Mouse (Mus musculus) stomach, postnatal 0 days (tissue): ENCODE results near the gene Rsu1. TPM values are rescaled to one million over a fixed set of nuclear protein-coding genes. Genes with fewer than 3 reads are reported as not detected.

Source experiments
- ATAC-seq: fragments of 200-750 bp; cut with Nextera tagmentation; 2 replicates; pipeline ENCODE4 v1.8.0; 2017; ENCODE audit not compliant: low FRiP score, low TSS enrichment
- DNase-seq: peaks from one replicate; pipeline ENCODE4 v3.0.0-alpha.2; 2016; ENCODE audit warnings: low spot score
- H3K27ac ChIP-seq: fragments of 300-500 bp; sonication (generic); replicated peaks from 2 replicates; pipeline ENCODE4 v1.5.1; 2014; ENCODE audit warnings: mild to moderate bottlenecking, control low read depth
- H3K27me3 ChIP-seq: fragments of 300-500 bp; sonication (generic); 2 replicates; pipeline ENCODE4 v1.6.1; 2014; ENCODE audit warnings: low read length; ENCODE audit not compliant: control insufficient read depth, insufficient read depth
- H3K36me3 ChIP-seq: fragments of 300-500 bp; sonication (generic); 2 replicates; pipeline ENCODE4 v1.6.1; 2014; ENCODE audit warnings: low read length, mixed read lengths; ENCODE audit not compliant: control insufficient read depth, insufficient read depth
- H3K4me1 ChIP-seq: fragments of 300-500 bp; sonication (generic); replicated peaks from 2 replicates; pipeline ENCODE4 v1.6.1; 2014; ENCODE audit warnings: antibody characterized with exemption; ENCODE audit not compliant: control insufficient read depth, insufficient read depth
- H3K4me2 ChIP-seq: fragments of 300-500 bp; sonication (generic); replicated peaks from 2 replicates; pipeline ENCODE4 v1.6.1; 2014; ENCODE audit warnings: low read depth, mild to moderate bottlenecking, control low read depth, moderate library complexity
- H3K4me3 ChIP-seq: fragments of 300-500 bp; sonication (generic); 2 replicates; pipeline ENCODE4 v1.5.1; 2014; ENCODE audit warnings: low read depth, low read length, control low read depth
- H3K9ac ChIP-seq: fragments of 300-500 bp; sonication (generic); 2 replicates; pipeline ENCODE4 v1.6.1; 2014; ENCODE audit warnings: mild to moderate bottlenecking, low read length, control low read depth, mixed read lengths
- H3K9me3 ChIP-seq: fragments of 300-500 bp; sonication (generic); 2 replicates; pipeline ENCODE4 v1.6.1; 2016; ENCODE audit warnings: low read length; ENCODE audit not compliant: control insufficient read depth
- CTCF ChIP-seq: IDR thresholded peaks from 2 replicates; pipeline ENCODE4 v1.5.1; 2016; ENCODE audit warnings: antibody characterized with exemption, low read depth, mild to moderate bottlenecking, moderate library complexity
- EP300 ChIP-seq: optimal IDR thresholded peaks from 2 replicates; pipeline ENCODE3; 2016; ENCODE audit warnings: antibody characterized with exemption
- WGBS: fragments of 180-500 bp; shearing (Covaris S2); extraction: QIAGEN DNeasy Blood & Tissue Kit; methylation state at CpG from one replicate; pipeline ENCODE4 v1.1.7; 2014; 5-methylcytosine and 5-hydroxymethylcytosine counted together
- polyA plus RNA-seq: library from polyadenylated mRNA; unstranded; fragments of >200 nt; fragmentation: Nextera tagmentation; extraction: Ambion mirVana; gene quantifications from 2 replicates; pipeline ENCODE4 v1.2.1, GENCODE M21; 2015

Gene Rsu1
- polyA plus RNA-seq, 1 experiment from 2014 or later, result 125 TPM

DNA sequence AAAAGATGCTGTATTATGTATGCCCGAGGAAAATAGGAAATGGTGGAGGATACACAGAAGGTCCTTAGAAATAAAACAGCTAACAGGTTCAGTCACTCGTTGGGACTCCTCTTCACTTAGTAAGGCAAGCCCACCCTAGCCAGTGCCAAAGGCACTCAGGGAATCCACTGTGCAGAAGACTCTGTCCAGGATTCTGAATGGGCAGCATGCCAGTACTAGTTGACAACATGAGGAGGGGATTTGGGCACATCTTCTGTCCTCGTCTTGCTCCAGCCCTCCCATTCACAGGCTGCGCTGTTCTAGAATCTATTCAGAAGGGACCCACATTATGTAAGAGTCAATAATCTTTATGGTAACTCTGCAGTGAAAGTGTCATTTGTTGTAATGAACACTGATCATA lies 181.4 kb downstream of the Rsu1 start:
- WGBS, result 75% methylated on average over 4 of the region's 4 CpGs

DNA sequence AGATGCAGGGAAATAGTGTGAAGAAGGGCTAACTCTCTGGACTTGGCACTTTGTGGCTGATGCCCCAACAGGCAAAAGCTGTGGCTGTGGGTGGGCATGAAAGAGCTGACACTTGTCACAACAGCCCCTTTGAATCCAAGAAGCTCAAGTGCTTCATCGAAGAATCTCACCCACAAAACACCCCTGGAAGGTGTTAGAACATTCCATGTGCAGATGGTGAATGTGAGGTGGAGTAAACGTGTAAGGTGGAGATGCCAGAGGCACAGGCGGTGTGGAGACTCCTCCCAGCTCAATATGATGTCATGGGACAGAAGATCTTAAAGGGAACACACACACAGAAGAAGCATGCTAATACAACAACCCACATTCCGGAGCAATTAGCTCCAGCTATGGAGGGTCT lies 182.9 kb downstream of the Rsu1 start:
- Histone ChIP-seq H3K27me3 (no peaks in the 10 kb centered on the region), H3K9ac (no peak overlapping the region), H3K36me3 (no peaks in the 10 kb centered on the region), H3K27ac (no peak overlapping the region), H3K9me3 (no peaks in the 10 kb centered on the region), H3K4me2 (no peak overlapping the region), H3K4me3 (no peak overlapping the region), H3K4me1 (no peaks in the 10 kb centered on the region)
- DNase-seq (no peak), ATAC-seq (no peak)
- WGBS, result 65% methylated on average over 4 of the region's 4 CpGs
- no peak for TF ChIP-seq EP300
- no peak for TF ChIP-seq CTCF

More for the DNA sequence above, 181.4 kb downstream of the Rsu1 start:
- Histone ChIP-seq H3K27me3 (no peaks in the 10 kb centered on the region), H3K36me3 (no peaks in the 10 kb centered on the region), H3K9ac (no peak overlapping the region), H3K4me3 (no peak overlapping the region), H3K4me1 (no peaks in the 10 kb centered on the region), H3K27ac (no peak overlapping the region), H3K4me2 (no peak overlapping the region), H3K9me3 (no peaks in the 10 kb centered on the region)
- DNase-seq (no peak), ATAC-seq (no peak)
- no peak for TF ChIP-seq CTCF
- TF ChIP-seq EP300, result no peak

DNA sequence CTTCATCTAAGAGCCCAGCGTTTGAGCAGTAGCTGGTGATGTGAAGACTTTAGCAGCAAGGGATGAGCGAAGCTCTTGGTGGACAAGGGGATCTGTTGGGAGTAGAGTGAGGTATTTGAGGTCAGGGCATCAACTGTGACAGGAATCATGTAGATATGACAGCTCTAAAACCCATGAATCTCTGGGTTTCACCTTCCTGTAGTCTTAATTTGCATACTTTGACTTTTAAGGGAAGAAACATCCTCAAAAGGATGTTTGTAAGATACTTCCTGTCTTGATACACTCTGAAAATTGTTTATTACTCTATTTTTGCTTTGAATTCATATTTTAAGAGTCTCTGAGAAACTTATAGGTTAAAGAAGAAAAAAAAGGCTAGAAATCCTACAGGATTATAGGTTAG lies 183.4 kb downstream of the Rsu1 start:
- ATAC-seq (no peak), DNase-seq (no peak)
- no peaks in the 10 kb centered on the region for H3K4me1 ChIP-seq
- no peak overlapping the region for H3K4me3 ChIP-seq
- no peak overlapping the region for H3K4me2 ChIP-seq
- TF ChIP-seq EP300 (no peak), CTCF (no peak)
- H3K9ac ChIP-seq, result no peak overlapping the region
- no peaks in the 10 kb centered on the region for H3K27me3 ChIP-seq
- no peak overlapping the region for H3K27ac ChIP-seq
- H3K36me3 ChIP-seq, result no peaks in the 10 kb centered on the region
- WGBS, result 97% methylated on average over 2 of the region's 2 CpGs
- H3K9me3 ChIP-seq, result no peaks in the 10 kb centered on the region

DNA sequence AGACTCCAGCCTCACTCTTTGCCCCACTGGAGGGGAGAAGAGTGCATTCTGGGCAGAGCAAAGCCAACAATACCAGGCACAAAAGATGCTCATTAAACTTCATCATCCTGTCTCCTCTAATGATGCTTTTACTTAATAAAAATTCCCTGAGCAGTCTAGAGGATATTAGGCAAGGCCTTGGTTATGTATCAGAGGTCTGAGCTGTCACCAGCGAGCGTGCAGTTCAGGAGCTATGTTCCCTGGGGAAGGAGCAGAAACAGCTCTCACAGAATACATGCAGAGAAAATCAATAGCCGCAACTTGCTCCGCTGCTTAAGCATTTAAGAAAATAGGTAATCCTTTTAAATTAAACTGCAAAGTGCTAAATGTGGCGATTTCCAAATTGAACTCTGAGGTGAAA lies 187.0 kb downstream of the Rsu1 start:
- TF ChIP-seq CTCF (no peak), EP300 (no peak)
- ATAC-seq (no peak), DNase-seq (no peak)
- WGBS, result 78% methylated on average over 5 of the region's 5 CpGs
- Histone ChIP-seq H3K9me3 (no peaks in the 10 kb centered on the region), H3K9ac (no peak overlapping the region), H3K27ac (no peak overlapping the region), H3K4me1 (no peaks in the 10 kb centered on the region), H3K36me3 (no peaks in the 10 kb centered on the region), H3K27me3 (no peaks in the 10 kb centered on the region), H3K4me3 (no peak overlapping the region), H3K4me2 (no peak overlapping the region)

DNA sequence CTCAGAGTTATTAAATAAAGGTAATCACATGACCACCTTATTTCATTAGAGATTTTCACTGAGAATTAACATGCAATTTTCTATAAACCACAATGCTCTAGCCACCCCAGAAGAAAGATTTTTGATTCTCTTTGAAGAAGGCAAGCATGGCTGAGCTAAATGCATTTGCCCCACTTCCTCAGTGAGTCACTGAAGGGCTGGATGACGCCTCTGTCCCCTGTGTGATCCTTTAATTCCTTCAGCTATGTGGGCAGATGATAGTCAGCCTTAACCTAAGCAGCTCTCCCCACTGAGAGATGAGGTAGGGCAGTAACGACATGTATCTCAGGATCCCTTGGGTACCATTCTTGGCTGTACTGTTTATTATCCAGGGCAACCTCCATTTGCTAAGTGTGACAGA lies 190.7 kb downstream of the Rsu1 start:
- Histone ChIP-seq H3K4me1 (no peaks in the 10 kb centered on the region), H3K4me2 (no peak overlapping the region), H3K9ac (no peak overlapping the region), H3K9me3 (no peaks in the 10 kb centered on the region), H3K27me3 (no peaks in the 10 kb centered on the region), H3K4me3 (no peak overlapping the region), H3K36me3 (no peaks in the 10 kb centered on the region; the same call in 1 of the 2 replicates), H3K27ac (no peak overlapping the region)
- DNase-seq, result no peak
- WGBS, result 70% methylated on average over 2 of the region's 2 CpGs
- ATAC-seq, result no peak
- TF ChIP-seq EP300, result no peak
- no peak for TF ChIP-seq CTCF

DNA sequence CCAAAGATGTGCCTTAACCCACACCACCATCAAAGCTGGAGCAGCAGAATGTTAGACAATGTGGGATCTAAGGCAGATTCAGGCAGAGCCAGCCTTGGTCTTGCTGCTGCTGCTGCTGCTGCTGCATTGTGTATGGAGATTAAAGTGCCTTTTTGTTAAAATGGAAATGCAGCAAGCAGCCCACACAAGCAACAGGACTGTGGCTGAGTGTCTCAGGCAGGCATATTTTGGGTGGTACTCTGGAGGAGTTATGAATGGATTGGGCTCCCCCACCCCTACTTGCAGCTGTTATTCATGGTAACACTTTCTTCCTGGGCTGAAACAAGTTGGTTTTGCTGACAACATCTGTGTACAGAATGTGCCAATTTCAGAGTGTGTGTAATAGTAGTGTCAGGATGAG lies 199.0 kb downstream of the Rsu1 start:
- no peaks in the 10 kb centered on the region; the same call in 1 of the 2 replicates for H3K36me3 ChIP-seq
- no peak overlapping the region for H3K27ac ChIP-seq
- H3K9me3 ChIP-seq, result no peaks in the 10 kb centered on the region
- H3K4me2 ChIP-seq, result no peak overlapping the region
- no peak overlapping the region for H3K9ac ChIP-seq
- no peak overlapping the region for H3K4me3 ChIP-seq
- ATAC-seq, result no peak
- H3K27me3 ChIP-seq, result no peaks in the 10 kb centered on the region
- no peak for DNase-seq
- TF ChIP-seq EP300 (no peak), CTCF (no peak)
- H3K4me1 ChIP-seq, result no peaks in the 10 kb centered on the region
